Mouse (Mus musculus) thymus, postnatal 36 days (tissue): Measurements from ENCODE around the gene Fam198b.
"Not testable (repeated sequence)": the region's sequence is repeated elsewhere in the genome, so short reads cannot be mapped to it uniquely, and the experiment has no call there.

Experiments
- DNase-seq, 2 experiments: peaks; one replicate each; pipeline ENCODE4 v3.0.0; 2022; ENCODE audit warnings: mixed read lengths in 2 of 2

Gene Fam198b

DNA sequence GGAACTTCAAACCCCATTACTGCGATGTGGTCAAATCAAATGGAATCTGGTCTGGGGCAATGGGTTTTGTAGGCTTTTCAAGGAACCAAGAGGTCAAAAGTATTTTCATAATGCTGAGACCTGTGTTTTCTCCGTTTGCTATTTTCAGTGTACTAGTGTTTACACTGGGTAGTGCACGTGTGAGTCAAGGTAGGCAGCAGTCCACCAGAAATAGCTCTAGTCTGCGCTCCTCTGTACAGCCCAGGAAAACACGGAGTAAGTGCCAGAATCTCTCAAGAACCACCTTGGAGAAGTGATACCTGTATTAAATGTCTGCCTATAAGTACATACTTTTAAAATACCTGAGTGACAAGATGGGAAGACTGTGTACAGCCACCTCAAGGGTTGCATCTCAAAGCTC, 44.1 kb downstream of the Fam198b start:
- DNase-seq = no peak

DNA sequence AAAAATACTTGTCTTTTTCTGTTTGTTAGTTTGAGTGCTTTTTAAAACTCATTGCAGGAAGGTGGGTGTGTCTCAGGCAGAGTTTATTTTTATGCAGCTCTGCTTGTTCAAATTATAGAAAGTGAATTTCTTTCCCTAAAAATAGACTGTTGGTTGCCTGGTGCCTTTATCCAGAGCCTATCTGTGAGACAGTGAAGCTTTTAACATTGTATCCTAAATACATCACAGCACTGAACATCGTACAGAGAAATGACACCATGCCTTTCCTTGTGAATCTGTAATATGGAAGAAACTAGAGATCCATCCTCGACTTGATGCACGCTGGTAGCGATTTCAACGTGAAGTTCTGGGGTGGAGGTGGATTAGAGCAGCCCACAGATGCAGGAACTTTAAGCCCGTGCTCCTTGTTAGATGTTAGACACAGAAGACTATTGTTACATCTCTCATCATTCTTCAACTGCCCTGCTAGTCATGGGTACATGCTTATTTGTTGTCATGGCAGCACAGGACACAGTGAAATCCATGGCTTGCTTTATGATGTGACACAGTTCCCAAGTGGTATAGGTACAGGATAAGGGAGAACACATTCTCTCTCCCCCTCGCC, 45.9 kb downstream of the Fam198b start:
- no peak for DNase-seq

DNA sequence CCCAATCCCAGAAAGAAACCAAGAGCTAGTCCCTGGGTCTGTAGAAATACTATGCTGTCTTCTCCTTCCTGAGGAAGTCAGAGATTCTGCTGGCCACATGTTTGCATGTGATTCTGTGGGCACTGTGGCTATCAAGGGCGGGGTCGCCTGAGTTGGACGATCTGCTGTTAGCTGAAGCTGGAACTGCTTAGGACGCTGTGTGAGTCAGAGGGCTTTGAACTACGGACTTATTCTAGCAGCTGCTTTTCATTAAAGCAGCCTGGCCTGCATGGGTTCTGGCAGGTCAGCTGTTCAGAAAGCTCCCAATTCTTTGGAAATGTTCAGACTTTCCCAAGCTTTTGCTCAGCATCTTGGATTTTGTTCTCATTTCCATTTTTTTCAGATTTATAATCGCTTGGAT, 51.9 kb downstream of the Fam198b start:
- DNase-seq = no peak

DNA sequence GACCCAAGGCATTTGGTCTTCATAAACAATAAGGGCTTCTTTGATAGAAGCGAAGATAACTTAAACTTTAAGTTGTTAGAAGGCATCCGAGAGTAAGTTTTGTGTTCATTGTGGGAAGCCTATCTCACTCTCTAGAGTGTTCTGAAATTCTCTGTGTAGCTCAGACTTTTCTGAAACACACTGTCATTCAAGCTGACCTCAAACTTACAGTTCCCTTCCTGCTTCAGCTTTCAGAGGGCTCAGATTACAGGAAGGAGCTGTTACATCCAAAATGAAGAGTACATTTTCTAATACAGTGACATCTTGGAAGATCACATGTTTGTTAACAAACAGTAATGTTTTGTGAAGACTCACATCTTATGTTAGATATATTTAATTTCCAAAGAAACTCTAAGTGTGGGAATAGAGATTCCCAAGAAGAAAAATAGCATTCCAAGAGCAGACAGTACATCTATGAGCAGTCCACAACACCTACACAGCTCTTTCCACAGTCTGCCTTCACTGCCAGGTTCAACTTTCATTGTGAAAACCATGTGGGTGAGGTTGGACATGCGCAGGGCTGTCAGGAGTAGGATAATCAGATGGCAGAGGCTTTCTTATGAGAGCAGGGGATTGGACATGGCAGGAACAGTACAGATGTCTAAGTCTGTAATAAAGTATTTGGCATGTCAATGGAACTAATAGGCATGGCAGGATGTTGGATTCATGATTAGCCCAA, 52.6 kb downstream of the Fam198b start:
- no peak for DNase-seq

DNA sequence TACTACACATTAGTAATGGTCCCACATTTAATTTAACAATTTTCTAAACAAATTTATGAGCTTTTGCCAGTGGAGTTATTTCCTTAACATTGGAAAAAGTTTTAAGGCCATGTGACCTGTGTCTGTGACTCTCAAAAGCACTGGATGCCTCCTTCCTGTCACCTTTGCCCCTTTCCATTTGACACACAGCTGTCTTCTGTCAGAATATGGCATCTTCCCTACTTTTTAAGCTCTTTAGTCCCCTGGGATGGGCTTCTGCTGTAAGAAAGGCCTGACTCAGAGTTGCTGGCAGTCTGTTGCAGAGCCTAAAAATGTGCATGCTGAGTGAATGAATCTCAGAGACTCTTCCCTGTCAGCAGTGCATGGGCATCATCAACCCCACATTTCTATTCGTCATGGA, 63.4 kb downstream of the Fam198b start:
- DNase-seq = no peak

DNA sequence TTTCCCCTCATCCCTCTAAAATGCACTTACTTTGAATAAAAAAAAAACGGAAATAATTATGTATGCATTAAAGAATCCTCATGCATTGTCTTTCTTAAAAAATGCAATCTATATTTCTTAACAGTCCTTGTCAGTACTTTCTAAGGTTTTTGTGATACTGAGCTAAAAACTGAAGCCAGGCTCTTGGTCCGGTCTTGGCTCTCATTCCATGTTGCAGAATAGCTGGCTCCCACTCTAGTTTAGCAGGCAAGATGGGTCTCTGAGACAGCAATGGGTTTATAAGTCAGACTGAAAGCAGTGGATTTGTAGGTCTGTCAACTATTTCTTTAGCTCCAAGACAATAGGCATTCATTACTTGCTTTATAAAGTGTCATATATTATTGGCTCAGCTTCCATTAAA, 63.8 kb downstream of the Fam198b start:
- no peak for DNase-seq

DNA sequence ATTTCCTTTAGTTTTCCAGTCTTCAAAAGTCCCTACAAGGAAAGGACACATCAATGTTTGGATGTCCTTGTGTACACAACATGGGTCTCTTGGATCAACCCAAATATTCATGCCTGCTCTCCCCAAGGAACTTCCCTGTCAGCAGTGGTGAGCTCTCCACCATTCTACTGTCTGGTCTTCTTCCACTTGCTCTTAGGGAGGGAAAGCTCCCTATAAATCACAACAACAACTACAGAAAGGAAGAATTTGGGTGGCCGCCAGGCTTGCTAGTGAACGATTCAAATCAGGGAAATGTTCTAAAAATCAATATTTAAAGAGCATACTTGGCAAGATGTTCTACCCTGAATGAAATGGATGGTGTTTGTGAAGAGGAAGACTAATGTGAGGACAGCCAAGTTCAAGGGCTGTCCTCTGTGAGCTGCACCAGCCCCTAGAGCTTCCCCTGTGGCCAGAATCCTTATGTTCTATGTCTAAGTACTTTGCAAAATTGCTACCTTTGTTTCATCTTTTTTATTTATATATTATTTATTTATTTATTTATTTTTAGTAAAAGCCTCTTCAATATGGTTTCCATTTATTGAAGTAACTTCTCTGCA, 68.9 kb downstream of the Fam198b start:
- no peak for DNase-seq

DNA sequence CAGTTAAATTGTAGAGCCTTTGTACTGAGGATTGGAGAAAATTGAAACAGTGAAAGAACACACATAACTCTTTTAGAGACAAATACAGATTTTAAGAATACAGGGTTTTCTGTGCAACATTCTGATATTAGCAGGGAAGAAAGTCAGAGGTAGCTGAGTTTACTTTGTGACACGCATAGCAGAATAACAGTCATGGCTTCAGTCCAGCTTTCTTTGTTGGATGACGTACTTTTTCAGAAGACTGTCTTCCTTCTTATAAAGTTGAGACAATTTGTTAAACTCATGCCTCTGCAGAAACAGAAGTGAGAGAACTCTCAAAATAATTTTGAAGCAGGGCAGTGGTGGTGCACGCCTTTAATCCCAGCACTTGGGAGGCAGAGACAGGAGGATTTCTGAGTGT, 70.9 kb downstream of the Fam198b start:
- DNase-seq = no peak

DNA sequence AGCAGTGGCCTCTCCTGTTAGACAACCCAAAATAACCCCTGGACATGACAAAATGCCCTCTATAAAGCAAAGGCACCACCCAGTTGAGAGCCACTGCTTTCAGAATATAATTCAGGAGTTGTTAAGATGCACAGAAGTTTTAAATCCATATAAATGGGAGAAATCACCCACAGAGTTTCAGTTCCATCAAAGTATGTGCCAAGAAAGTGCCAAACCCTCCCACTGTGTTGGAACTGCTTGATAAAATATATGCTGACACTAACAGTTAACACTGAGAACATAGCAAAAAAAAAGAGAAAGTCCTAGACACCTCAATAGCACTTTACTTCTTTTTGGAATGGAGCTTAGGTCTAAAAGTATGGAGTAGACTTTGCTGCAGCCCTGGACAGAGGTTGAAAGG, 72.5 kb downstream of the Fam198b start:
- DNase-seq = no peak

DNA sequence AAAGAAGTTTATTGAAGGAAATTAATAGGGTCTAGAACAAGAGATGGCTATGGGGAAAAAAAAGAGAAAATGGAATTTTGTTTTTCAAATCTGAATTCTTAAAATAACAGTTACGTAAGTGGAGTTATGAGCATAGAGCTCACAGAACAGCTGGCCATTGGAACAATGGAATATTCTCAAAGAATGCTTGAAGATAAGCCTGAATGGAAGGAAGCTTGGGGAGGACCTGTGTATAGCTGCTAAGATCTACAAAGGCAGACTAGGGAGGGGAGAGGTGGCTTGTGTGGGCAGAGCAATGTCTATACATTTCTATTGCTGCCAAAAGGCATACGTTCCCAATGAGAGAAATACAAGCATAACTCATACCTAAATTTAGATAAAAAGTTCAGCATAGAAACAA, 73.4 kb downstream of the Fam198b start:
- no peak for DNase-seq

DNA sequence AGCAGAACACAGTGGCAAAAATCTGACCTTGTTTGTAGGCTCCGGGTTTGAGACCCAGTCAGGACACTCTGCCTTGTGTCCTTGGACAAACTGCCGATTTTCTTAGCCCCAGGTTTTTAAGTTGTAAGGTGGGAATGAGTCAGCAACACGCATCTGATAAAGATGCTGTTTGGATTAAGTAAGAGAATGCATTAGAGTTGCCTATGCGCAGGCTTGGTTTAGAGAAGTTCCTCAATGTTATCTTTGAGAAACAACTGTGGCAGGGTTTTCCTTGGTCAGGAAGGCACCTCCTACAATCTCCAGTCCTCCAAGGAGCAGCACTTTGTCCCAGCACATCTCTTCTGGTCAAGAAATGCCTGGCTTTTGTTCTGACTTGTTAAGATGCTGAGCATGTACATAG, 82.4 kb downstream of the Fam198b start:
- DNase-seq = no peak

DNA sequence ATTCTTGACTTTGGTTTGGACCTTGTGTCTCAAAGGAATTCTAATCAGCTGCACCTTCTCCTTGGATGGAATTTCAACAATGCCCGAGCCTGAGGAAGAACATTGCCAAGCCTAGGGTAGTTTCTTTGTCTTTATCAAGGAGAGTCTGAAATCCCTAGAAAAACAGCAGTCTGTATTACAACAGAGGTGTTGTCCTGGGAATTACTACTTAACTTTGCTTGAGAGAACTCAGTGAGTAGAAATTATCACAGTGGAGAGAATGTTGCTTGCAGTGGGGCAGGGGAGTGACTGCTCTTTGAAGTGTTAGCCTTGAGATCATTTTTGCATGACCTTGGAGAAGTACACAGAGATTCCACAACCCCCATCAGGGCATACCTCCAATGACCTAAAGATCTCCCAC, 83.0 kb downstream of the Fam198b start:
- DNase-seq = no peak

DNA sequence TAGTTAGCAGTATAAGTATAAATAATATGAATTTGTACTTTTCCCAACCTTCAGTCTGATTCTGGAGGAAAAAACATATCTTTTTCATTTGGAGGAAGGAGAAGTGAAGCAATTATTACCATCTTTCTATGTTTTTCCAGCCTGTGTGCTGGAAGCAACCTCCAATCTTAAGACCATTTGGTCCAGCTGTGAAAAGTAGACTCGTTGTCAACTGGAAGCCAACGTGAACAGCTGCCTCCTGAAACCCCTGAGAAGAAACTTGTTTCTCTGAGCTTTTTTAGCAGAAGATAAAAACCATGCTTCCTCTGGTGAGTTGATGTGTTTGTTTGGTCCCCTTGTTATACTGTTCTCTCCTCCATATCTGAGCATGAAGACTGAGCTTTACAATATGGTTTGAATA, 84.1 kb downstream of the Fam198b start:
- no peak for DNase-seq

DNA sequence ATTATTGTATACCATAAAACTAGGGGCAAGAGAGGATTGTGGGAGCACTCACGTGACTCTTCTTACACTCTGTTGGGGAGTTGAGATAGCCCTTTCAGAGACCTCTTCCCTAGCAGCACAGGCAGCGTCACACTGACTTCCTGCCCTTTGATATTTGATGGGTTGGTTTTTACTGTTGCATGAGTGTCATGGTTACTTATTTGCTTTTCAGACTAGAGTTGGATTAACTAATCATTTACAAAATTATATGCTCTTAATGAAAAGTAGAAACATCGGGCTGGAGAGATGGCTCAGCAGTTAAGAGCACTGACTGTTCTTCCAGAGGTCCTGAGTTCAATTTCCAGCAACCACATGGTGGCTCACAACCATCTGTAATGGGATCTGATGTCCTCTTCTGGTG, 85.2 kb downstream of the Fam198b start:
- DNase-seq = not testable (repeated sequence)

DNA sequence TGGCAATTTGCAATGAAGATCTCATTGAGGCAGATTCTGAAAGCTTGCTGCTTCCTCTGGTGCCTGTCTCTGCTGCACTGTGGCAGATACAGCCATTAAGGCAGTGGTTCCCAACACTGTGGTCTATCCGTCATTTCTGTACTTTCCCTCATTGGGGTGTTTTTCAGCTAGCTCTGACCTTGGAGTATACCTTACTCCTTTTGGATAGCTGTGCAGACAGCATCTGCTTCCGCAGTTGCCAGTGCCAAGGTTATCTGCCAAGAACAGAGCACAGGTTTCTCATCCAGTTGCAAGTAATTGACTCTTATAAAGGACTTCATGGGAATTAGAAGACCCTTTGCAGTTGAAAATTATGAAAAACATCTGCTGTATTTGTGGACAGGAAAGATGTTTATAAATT, 85.7 kb downstream of the Fam198b start:
- no peak for DNase-seq

DNA sequence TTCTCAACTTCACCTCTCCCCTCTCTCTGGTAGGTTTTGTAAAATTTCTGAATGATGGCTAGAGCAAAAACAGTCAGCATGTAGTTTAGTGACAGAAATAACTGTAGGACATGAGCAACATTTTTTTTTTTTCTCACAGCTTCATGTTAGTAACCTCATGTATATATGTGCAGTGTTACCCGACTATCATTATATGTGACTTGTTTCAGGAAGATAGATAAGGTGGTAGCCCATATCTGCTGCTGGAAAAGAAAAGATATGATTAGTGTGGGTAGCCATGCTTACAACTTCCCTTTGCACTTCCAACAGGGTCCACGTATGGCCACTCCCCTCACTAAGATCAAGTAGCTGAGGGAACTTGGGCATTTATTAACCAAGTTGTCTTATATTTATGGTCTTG, 86.2 kb downstream of the Fam198b start:
- no peak for DNase-seq

DNA sequence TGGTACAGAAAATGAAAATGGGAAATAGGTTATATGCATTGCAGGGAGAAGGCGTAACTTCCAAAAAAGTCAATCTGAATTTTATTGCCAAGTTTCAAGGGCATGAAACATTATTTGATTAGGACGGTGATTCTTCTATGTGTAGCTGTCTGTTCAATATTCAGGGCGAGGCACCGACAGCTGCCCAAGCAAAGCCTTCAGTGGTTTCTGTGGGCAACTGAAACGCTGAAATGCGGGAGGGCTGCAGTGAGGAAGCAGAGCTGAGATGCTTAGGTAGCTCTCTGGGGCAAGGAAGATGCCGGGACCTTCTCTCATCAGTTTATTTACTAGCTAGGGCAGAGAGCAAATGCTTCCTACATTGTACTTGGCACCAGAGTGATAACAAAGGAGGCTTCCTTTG, 87.2 kb downstream of the Fam198b start:
- DNase-seq = no peak

DNA sequence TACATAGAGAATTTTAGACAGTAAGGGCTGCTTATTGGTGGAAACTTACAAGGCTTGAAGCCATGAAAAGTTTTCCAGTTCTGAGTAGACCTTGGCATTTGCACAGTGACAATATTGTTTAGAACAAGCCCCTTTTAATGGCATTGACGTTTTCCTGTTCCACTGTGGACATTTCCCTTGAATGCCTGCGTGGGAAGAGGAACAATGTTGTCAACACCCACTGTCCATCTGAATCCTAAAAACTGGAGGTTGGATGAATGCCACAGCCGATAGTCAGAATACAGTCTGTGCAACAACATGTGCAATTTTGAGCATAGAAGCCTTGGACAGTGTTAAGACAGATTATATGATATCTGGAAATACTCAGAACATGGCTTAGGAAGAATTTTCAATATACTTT, 92.5 kb downstream of the Fam198b start:
- no peak for DNase-seq

DNA sequence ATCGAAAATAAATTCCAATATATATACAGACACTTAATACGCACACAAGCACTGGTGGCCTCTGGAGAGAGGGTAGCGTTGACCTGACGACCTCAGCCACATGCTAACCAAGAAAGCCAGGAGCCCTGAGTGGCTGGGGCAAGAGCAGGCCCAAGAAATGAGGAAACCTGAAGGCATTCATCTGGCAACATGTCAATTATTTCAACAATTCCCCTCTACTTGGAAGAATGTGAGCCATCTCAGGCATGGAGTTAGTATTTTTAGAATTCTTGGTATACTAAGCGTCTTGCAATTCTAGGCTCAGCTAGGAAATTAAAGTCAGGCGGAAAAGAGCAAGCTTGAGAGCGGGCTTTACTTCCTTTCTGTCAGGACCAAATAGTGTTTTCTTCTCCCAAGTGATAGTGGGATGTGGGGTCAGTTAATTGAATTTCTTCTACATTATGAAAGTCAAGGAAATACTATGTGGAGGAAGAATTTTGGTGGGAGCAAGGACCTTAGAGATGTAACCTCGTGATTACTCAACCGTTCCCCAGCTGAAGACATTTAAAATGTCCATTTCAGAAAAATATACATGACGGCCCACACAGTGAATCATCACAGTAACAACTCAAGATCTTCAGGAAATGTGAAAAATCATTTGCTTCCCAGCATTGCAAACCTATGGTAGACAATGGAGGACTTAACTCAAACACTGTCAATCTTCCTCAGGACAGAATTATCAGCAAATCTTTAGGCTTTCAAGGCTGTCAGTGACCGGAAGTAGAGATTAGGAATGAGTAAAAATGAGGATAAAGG, 93.5 kb downstream of the Fam198b start:
- no peak for DNase-seq

DNA sequence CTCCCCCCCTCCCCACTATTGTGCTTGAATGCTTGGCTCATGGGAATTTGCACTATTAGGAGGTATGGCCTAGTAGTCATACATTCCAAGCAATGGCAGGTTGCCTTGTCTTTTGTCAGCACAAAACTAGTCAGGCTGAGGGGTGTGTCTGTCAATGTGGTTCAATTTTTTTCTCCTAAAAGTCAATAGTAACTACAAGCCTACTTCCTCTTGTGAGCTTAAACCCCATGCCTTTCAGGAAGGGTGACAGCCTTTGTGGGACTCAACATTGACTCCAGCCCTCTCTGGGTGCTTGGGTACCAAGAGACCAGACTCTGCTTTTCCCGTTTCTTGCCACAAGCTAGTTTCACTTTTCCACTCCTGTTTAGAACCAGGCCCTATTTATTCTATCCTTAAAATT, 96.4 kb downstream of the Fam198b start:
- no peak for DNase-seq

DNA sequence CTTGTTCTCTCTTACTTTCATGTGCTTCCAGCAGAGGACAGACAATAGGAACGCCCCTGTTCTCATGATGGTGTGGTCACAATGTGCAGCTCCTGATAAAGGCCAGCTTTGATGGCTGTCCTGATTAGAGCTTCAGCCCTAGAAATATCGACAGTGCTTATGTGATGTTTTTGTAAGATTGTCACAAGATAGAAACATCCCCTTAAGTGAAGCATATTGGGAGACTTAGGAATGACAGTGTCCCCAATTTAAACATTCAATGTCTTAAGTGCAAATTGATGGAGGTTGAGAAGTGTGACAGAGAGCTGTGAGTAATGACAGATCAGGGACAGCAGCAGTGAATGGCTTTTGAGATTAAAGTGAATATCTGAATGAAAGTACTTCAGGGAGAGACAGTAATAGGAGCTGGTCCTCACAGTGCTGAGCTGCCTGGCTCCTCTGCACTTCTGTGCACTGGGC, 99.7 kb downstream of the Fam198b start:
- no peak for DNase-seq

DNA sequence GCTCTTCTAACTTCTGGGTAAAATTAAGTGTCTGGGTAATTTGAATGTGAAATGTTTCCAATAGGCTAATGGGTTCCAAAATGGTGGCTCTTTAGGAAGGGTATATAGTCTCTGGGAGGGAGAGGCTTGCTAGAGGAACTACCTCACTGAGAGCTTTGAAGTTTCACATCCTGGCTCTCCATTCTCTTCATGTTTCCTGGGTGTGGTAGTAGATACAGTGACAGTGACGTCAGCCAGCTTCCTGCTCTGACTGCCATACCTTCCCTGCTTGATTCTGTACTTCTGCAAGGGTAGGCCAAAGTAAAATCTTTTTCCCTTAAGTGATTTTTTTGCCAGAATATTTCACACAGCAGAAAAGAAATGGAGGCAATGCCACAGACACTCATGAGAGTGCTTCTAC, 100.2 kb downstream of the Fam198b start:
- DNase-seq = no peak

DNA sequence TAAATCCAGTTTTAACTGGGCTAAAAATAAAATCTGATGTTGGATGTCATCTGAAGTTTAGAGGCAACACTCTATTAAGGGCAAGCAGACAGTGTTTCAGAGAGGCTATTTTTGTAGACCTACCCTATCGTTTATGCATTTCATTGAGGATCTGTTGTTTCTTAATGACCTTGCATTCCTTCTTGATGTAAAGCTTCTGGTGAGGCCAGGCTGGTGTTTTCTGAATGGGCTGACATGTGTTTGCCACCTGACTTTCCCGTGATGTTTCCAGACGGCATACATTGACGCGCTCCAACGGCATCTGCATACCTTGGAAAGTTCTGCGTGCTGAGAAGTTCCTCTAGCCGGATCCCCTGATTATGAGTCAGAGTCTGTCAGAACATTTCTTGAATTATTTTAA, 104.9 kb downstream of the Fam198b start:
- DNase-seq = no peak

DNA sequence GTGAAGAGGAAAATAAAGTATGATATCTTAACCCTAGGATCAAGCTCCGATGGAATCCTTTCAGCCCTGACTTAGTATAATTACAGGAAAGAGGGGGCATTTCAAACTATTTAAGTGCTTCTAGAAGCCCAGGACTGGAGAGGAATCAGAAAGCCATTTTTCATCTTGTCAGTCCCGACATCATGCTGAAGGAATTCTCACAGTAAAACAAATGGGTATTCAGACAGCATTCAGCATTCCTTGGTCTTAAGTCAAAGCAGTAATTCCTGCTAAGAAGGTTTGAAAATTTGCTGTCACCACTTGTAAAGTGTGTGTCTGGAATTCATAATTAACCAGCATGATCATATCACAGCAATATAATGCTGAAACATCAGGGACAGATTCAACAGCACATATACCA, 105.6 kb downstream of the Fam198b start:
- no peak for DNase-seq
